Mouse (Mus musculus): ENCODE data around the gene Plekhm1.

Gene Plekhm1

DNA sequence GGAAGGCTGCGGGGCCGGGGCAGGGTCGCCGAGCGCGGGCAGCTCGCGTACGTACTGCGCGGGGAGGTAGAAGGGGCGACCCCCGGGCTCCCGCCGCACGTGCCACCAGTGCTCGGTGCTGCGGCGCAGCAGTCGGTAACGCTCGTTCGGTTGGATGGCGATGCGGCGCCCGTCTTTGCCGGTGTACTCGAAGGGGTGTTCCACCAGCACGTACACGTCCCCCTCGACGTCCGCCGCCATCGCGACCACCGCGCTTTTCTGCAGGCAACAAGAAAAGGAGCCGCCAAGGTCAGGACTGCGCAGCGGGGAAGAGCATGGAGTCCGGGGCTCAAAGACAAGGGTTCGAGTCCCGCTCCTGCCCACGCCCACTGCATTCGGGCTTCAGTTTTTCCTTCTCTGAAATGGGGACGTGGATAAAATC is 51.8 kb downstream of the Plekhm1 start:
- peak; percentile 93 for DNase-seq

DNA sequence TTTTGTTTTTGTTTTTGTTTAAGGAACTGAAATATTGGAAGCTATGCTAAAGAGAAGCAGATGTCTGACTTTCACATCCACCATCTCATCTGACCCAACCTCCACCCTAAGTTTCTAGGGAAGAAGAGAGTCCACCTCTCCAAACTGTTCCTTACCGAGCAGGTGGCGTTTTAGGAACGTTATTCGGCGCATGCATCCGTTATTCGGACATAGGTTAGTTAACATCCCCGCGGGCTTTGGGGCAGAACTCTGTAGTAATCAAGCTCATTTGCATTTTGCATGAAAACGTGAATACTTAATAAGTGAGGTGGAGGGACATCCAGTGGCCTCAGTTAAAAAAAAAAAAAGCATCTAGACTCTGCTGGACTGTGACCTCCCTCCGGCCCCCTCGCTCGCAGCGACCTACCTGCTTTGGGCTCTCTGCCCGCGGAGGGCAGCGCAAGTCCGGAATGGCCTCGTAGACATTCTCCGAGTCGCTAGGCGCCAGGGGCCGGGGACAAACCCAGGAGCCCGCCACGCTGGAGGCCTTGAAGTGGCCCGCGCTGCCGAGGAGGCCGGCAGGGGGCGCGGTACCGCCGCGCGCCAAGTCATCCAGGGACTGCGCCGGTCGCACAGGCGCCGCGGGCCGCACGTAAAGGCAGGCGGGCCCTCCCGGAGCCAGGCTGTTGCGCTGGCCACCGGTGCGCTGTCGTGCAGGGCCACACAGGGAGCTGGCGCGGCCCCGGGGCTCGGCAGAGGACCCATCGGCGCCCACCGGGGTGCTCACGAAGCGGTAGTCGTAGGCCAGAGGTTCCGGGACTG is 52.4 kb downstream of the Plekhm1 start:
- peak; percentile 98 for DNase-seq

DNA sequence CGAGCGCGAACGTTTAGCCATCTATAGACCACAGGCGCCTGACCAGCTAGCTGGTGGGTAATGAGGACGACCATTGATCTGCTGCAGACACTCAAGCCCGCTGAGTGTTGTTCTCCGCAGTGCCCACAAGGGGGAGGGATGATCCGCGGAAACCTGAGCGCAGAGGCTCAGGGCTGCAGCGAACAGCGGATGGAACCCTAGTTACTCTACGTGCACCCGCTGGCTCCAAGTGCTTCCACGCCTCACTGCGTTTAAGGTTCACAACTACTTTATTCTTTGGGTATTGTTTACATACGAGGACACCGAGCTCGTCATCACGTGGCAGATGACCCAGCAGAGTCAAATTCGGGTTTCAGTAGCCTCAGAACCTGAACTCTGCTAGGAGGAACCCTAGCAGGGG is 53.4 kb downstream of the Plekhm1 start:
- DNase-seq, result peak; percentile 96

DNA sequence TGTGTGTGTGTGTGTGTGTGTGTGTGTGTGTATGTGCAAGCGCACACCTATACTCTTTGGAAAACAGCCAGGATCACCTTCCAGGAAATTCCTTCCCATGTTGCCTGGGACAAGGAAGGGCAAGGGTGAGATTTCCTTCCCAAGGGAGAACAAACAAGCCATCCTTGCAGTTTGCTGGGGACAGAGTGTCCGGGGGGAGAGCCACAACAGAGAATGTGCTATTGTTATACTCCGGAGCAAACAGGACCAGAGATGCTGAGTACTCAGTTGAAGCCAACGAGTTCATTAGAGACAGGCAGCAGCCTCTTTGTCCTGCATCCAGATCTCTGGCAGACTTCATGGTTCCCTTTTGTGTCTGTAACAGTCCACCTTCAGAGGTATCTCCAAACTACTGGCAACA is 54.2 kb downstream of the Plekhm1 start:
- peak; percentile 98 for DNase-seq

DNA sequence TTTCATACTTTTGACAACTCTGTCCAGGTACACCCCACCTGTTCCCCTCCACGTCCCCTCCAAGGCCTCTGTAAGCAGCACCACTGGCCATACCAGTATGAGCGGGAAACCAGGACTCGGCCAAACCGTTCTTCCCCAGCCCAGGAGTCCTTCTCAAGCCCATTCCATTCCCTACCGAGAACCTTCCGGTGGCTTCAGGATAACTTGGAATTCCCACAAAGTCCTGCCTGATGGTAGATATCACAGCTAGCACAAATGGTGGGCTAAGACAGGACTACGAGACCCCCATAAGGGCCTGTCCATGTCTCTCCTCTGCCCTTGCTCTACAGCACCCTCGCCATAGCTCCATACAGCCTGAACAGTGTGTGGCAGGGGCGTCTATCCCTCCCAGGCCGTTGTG is 54.8 kb downstream of the Plekhm1 start:
- DNase-seq, result peak; percentile 91

DNA sequence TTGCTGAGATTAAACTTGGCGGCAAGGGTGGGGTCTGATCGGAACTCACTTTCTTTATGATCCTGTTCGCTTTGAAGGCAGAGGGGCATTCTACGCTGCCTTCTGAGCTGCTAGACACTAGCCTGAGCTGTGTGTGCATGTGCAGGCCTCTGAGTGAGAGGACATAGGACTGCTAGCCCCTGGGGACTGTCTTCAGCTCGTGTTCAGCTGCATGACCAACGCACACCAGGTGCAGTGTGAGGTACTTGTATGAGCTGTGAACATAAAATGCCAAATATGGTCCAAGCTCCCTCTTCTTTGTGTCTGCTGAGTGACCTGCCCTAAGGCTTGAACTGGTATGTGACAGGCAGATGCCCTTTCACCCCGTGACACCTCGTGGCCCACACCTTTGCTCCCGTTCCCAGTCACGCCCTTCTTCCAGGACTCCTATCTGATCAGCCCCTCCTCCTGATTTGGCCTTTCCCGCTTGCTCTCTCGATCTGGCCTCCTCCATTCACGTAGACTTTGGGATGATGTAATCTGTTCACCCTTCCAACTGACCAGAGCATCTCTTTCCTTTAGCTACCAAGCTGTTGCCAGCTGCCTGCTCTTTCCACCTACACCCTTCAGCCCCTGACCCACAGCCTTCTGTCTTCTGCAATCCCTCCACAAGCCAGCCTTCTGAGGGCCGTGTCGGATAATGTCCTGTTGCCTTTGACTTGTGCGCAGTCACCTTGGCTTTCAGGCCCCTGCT is 55.4 kb downstream of the Plekhm1 start:
- DNase-seq, result peak; percentile 91

DNA sequence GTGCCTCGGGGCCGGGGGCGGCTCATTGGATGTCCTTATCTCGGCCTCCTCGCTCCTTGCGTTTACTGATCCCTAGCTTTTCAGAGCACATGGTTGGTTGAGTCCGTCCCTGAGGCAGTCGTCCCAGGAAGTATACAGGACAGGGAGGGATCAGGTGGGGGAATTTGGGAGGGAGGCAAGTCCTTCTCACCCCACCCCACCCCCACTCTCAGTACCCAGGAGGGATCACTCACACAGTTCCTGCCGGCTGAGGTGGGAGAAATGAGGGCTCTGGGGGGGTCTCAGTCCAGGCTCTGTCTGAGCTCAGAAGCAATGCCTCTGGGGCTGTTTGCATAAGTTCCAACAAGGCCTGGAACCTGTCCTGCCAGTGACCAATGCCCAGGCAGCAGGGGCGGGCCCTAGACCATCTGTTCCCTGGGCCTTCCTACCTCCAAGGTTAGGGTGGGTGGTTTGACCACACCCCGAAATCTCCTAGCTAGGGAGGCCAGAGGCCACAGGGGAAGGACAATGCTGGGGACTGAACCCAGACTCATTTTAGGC is 56.4 kb downstream of the Plekhm1 start:
- DNase-seq, result peak; percentile 93

DNA sequence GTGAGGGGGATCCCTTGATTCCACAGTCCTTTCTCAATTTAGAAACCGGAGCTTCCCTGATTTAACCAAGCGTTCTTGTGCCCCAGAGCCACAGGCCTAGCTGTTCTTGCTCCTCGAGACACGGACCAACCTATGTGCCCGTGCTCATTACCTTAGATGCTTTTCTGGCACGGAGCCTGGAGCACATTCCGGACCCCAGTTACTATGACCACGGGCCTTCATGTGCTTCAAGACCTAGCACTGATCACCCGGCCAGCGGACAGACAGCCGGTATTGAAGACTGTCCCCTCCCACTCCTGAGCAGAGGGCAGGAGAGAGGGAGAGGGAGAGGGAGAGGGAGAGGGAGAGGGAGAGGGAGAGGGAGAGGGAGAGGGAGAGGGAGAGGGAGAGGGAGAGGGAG is 57.2 kb downstream of the Plekhm1 start:
- no peak for DNase-seq

DNA sequence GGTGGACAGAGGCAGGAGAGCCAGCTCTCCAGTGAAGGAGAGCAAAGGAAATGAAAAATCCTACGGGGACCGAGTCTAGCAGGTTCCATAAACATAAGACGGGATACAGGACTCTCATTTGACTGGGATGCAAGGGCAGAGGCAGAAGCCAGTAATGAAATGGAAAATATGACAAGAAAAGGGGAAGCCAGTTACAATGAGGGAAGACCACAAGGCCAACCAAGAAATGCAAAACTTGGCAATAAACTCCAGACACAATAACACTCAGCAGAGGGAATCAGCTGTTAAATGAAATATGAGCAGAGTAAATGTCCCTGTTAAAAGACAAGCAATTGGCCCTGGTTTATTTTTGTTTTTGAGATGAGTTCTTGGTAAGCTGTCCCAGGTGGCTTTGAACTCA is 58.5 kb downstream of the Plekhm1 start:
- no peak for DNase-seq

DNA sequence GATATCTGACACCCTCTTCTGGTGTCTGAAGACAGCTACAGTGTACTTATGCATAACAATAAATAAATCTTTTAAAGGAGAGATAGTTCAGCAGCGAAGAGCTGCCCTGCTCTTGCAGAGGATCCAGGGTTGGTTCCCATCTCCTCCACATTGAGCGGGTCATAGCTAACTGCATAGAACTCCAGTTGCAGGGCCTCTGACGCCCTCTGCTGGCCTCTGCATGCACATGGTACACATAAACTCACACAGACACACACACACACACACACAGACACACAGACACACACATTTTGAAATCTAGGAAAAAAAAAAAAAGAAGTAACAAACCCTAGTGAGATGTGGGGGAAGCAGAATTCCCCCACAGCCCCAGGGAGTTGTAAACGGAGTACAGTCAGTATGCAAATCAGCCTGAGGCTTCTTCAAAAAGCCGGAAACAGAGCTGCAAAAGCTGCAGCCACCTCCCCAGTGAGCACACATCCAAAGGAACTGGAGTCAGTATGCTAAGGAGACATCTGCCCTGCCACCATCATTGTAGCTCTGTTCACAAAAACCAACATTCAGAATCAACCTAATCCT is 60.2 kb downstream of the Plekhm1 start:
- DNase-seq, result no peak

DNA sequence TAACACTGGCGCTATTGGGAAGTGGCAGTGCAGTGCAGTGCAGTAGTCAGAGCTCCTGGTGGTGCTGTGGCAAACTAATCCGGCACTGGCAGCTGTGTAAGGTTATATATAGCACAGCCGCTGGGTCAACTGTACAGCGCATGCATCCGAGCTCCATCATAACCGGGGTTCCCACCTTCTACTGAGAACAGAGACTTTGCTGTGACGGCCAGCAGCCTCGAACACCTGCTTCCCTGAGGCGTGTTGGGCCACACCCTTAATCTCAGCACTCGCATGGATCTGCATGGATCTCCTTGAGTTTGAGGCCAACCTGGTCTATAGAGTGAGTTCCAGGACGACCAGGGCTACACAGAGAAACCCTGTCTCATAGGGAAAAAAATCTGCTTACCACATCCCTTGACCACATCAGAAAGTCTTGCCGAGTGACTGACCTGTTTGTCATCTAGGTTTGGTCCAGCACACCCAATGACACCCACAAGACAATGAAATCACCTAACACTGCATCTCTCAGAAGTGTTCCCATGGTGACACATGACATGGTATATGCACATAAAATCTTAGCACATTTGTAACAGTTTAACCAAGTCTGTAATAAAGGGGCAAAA is 61.7 kb downstream of the Plekhm1 start:
- DNase-seq, result peak; percentile 82

DNA sequence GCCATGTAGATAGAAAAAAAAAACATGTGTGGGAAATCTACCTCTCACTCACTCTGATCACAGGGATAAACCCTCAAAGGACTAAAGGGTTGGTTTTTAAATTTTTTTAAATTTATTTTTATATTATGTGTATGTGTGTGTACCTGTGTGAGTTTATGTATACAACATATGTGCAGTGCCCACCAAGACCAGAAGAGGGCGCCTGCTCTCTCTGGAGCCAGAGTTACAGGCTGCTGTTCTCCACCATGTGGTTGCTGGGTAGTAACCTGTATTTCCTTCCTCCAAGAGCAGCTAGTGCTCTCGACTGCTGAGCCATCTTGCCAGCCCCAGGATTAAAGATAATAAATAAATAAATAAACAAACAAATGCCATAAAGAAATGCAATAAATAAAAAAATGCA is 62.8 kb downstream of the Plekhm1 start:
- DNase-seq, result no peak

DNA sequence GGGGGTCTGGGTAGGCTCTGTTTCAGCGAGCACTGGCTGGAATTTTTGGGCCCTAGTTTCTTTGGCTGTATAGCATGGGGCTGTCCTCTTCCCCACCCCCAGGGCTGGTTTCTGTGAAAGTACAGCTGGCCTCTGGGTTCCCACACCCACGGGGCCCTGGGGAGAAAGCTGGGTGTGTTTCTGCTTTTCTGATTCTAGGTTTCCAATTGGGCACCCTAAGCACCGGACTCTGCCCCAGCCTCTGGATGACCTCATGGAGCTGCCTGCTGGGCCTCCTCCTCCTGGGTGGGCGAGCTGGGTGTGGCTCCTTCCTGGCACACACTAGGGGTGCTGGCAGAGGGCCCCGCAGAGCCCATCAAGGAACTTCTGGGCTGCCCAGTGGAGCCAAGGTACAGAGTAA is 65.8 kb downstream of the Plekhm1 start:
- peak; percentile 99 for DNase-seq

DNA sequence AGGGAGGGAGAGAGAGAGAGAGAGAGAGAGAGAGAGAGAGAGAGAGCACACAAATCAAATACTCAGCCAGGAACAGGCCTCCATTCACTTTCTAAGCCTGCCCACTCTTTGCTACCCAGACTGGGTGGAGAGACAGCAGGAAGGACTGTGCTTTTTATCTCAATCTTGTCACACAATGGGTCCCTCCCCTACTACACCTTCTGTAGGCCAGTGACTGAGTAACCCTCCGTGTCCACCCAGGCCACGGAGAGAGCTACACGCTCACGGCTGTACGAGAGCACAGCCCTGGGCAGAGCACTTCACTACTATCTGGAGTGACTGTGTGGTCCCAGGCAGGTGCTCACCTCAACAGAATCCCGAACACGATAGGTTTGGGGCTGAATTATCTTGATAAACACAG is 66.3 kb downstream of the Plekhm1 start:
- peak; percentile 91 for DNase-seq

DNA sequence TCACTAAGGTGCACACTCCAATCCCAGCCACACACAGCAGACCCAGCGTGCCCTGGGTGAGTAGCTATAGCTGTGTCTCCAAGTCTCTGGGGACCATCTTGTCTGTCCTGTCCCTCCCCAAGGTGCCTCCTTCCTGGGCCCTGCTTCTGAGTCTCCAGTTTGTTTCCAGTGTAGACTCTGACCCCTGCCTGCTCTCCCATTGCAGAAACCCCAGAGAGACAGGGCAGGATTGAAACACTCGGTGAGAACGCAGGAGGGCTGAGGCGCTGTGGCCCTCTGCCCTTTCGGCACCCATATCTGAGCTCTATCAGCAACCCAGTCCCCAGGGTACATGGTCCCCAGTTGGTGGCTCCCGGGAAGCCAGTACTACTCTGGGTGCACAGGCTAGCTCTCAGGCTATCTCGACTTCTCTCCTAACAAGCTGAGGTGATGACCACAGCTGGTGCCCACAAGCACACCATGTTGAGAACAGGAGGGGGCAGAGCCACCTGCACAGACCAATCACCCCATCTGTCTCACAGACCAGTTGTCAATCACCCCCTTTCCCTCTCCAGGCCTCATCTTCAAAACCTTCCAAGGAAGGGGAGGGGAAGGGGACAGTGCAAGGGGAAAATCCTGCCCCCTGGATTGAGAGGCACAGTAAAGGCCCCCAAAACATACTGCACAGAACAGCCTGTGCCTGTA is 66.9 kb downstream of the Plekhm1 start:
- peak; percentile 92 for DNase-seq

DNA sequence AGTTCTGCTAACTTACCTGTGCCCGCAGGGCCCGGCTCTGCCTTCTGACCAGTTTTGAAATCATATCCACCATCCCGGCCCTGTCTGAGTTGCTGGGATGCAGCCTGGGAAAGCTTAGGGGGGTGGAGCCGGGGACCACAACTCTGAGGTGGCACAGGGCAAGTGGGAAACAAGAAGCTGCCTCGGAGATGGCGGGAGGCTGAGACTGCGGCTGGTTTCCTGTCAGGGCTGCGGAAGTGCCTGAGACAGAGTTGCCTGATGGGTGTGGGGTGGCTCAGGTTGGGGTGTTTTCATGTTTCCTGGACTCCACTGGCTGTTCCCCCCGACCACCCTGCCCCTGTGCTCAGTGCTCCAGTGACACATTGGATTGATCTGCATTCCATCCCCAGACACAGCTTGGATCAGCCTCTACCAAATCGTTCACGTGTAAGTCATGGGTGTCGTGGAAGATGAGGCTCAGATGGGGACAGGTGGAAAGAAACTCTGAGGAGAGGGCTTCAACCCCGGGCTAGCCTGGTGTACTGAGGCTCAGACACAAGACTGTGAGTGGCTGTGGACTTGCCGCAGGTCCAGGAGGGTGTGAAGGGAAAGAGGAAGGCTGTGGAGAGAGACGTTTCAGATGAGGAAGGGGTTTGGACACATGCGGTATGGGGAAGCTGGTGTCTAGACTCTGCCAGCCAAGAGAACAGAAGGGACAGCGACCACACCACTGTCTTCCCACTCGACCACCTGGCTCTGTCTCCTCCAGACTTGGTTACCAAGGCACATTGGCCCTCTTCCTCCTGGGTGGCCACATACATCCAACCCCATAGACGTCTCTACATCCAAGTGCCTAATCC is 67.8 kb downstream of the Plekhm1 start:
- DNase-seq, result peak; percentile 93

DNA sequence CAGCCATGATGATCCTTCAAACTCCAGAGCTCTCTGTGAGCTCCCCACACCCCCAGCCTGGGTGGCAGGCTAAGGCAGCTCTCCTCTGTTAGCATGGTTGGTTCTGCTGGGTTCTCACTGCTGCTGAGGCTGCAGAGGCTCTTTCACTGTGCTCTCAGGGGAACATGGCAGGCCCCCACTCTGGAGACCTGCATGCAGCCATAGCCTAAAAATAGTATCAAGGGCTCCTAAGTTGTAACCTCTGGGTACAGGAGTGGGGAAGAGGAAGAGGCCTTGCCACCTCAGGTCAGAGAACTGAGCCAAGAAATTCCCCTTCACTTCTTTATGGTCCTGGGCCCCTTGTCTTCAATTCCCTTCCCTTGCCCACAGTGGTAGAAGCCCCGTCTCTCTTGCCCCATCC is 68.6 kb downstream of the Plekhm1 start:
- DNase-seq, result no peak

DNA sequence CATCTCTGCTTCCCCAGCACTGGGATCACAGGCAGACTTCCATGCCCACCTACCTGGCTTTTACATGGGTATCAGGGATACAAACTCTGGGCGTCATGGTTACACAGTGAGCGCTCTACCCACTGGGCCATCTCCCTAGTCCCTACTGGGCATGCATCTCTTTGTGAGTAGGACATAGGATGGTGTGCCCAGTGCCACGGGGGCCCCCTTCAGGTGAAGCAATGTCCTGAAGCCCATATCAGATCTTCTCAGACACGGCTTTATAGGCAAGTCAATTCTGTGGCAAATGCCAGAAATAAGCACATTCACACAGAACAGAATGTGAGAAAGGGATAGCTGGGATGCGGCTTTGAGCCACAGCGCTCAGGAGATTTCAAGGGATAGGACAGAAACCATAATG is 69.4 kb downstream of the Plekhm1 start:
- no peak for DNase-seq

DNA sequence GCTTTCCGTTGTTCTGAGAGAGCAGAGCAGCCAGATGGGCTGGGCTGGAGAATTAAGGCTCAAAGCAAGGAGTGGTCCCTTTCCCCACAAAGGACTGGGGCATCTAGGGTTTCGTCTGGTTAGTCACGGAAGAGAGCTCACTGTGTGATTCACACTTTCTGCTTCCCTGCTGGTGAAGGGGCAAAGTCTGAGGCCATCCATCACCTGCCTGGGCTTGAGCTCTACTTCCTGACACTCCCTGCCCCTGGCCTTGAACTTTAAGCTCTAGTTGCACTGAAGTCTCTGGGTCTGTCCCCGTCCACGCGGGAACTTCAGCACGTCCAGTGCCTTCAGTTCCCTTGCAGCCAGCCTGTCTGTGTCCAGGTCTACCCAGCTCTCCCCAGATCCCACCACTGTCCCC is 71.8 kb downstream of the Plekhm1 start:
- DNase-seq, result no peak

DNA sequence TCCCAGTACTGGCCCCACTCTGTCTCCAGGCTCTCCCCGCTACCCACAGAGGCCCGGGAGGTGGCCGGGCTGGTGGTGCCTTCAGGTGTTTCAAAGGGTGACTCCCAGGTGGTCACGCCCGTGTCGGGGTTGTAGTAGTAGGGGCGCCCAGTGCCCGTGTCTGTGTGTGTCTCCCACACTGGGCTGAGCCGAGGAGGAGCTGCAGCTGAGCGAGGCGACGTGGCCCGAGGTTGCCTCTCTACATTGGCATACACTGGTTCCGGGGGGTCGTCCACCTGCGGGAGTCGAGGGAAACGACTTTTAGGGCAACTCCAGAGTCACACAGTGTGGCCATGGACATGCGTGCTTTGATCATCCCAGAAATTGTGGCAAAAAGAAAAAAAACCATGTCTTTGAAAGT is 72.4 kb downstream of the Plekhm1 start:
- peak; percentile 85 for DNase-seq

DNA sequence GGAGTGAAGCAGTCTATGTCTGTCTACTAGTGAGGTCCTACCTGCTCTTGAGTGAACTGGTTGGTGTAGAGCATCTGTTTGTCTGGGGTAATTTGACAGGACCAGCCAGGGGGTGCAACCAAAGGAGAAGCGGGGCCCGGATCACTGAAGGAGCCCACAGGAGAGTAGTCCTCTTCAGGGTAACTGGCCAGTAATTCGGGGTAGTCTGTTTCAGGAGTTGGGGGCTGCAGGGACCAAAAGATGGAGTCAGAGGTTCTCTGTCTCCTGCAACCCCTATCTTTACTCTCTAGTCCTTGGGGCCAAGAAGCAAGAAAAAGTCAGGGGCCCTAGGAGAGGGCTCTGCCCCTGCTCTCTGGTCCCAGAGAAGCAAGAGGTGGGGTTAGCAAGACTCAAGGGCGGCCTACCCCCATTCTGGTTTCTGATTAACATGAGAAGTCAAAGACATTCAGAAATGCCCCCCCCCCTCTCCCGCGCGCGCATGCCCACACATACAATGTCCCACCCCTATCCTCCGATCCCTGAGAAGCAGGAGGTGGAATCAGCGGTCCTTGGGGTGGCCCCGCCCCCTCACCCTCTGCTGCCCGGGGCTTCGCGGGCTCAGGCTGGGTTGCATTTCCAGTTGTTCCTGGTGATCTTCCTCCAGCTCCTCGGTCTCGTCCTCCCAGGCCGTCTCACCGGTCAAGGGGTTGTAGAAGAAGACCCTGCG is 72.9 kb downstream of the Plekhm1 start:
- DNase-seq, result peak; percentile 91

Measured in heart, adult 11 months (tissue).